Mouse (Mus musculus): Measurements from ENCODE around the gene Sdc4.

The Sdc4 gene

DNA sequence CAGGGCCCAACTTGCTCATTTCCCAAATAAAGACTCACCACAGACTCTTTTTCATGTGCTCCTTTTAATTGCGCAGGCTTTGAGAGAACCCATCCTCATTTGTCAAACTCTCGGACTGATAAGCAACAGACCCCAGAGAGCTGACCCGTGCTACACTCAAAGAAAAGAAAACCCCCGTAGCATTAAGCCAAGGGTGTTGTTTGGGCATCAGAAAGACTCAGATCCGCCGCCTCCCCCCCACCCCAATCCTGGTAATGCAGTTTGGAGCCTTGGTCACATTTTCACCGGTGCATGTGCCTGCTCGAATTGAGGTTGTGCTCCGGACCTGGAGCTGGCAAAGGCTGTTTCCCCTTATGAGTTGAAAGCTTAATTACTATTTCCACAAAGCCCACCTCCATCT is 38.6 kb downstream of the Sdc4 start, which contains the start of gene Matn4:
Gene Matn4 (minus strand): TSS at position 101 of the 400 bp plus-strand sequence.
- DNase-seq (ENCODE audit: extremely low spot score, low read depth, low spot score), result no peak

DNA sequence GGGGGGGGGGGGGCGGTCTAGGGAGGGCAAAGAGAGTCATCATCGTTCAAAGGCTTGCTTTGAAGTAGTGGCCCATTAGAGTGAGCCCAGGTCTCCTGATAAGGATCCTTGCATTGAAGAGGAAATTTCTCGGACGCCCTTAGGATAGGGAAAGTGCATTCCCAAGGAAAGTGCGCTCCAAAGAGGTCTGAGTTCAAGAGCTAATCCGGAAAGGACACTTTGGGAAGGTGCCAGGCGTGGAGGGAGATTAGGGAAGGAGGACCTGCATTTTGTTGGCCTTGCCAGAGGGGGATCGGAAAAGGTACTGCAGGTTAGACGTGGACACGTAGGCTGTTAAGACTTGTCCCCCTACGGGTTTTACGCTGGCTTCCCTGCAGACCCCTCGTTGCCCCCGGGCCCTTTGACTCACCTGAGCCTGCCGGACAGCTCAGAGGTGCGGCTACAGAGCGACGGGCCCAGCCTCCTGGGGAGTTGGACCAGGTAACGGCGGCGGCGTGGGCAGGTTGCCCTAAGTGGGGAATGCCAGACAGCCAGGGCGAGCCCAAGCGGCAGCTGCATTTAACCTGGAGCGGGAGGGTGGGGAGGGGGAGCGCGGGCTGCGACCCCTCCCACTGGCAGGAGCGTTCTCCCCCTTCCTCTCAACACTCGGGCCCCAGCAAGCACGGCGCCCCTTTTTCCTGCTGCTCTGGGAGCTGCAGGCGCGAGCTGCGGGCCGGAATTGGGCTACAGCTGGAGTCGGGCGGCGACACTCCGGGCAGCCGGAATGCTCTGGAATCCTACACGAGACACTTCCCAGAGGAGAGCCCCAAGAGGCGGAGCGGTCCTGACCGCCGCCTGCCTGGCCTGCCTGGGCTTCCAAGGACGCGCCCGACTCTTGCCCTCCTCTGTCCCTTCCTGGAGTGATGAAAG is 39.4 kb downstream of the Sdc4 start:
- DNase-seq (ENCODE audit: extremely low spot score, low read depth, low spot score), result no peak

DNA sequence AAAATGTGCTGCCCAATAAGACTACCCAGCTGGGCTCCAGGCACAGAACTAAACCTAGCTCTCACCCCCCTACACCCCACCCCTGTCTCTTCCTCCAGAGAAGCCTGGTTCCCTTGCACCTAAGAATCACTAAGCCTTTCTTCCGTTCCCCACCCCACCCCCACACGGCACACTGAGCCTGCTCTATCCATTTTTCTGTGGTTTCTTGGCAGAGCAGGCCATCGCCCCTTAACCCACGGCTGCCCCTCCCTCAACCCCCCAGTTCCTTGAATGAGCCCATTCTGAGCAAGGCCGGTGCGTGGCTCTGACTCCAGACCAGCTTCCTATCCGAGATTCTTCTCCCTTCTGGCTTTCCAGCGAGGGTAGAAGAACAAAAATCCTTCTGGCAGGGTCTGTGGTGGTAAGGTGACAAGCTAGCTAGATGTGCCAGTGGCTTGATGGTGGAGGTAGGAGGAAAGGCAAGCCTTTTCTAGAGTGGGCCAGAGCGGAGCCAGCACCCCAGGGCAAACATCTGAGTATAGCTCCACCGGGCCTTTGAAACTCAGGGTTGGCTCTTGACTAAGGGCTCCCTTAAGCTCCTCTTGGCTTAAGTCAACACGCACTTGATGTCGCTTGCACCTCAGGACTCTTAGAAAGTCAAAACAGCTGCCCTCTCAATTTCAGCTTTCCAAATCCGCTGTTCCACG is 40.1 kb downstream of the Sdc4 start:
- no peak for DNase-seq (ENCODE audit: extremely low spot score, low read depth, low spot score)

DNA sequence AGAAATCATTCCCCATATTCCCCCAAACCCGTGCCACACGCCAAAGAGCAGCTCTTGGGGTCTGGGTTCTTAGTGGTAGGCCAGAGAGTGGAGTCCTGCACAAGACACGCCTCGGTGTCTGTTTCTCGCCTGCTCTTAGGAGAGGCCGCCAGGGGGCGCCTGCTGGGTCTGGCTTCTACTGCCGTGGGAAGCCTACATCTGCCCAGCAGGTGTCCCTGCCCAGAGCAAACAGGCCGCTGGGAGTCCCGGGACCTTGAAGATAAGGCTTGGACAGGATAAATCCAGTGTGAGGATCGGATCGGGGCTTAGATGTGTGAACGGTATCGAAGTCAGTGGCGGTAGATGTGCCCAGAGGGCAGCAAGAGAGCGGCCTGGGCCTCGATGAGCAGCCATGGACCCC is 40.8 kb downstream of the Sdc4 start, which contains the start of gene Rbpjl:
Gene Rbpjl (plus strand): TSS at position 236 of the 400 bp plus-strand sequence.
- DNase-seq (ENCODE audit: extremely low spot score, low read depth, low spot score), result peak; percentile 57

DNA sequence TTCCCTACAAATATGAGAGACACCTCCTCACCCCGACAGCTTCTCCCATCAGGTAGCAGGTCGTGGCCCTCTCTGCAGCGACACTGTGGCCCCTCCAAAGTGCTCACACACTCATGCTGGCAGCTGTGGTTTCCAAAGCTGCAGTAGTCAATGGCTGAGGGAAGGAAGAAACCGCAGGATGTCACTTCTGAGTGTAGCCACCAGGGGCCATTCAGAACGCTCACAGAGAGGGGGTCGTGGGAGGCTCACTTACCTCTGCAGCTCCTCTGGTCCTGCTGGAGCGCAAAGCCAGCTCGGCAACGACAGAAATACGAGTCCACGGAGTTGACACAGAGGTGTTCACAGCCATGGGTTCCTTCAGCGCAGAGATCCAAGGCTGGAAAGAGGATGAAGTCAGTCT is 46.8 kb downstream of the Sdc4 start:
- no peak for DNase-seq (ENCODE audit: extremely low spot score, low read depth, low spot score)

DNA sequence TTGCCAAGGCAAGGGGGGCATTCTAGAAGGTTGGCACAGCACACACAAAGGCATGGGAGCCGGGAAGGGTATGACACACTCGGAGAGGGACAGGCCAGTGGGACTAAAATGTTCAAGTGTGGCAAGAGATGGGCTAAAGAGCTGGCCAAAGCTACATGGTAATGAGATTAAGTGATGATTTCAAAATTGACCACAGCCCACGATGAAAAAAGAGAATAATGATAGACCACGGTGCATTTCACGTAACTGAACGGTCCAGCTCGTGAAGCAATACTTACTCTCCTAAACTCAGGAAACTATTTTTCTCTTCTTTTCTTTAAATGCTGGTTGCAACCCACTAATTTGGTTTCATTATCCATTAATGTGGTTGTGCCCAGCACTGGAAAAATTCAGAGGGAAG is 47.6 kb downstream of the Sdc4 start:
- no peak for DNase-seq (ENCODE audit: extremely low spot score, low read depth, low spot score)

DNA sequence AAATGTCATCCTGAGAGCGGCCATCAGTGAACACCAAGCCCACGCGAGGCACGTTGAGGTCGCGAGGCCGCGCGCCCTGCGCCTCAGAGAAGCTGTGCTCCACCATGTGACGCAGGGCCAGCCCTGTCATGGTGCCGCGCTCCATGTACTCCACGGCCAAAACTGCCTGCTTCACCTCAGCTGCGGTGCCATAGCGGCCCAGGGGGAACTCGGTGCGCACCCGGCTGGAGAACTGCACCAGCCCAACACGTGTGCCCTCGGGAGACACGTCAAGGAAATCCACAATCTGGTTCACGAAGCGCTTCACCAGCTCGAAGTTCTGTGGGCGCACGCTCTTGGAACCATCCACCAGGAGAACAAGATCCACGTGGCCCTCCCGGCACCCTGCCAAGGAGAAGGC is 50.6 kb downstream of the Sdc4 start:
- DNase-seq (ENCODE audit: extremely low spot score, low read depth, low spot score), result no peak

DNA sequence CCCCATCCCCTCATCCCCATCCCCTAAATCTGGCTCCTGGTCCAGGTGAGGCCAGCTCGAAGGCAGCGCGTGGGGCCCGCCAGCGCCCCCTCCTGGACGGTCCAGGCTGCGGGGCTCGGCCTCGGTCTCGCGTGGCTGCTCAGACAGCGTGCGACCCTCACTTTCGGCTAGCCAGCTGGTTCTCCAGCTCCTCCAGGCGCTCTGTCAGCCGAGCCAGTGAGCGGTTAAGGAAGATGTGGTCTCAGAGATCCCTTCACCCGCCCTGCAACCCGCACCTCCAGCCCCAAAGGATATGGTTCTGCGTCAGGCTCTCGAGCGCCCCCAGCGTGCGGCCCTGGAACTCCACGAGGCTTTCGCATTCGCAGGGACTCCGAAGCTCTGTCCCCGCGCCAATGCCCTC is 54.2 kb downstream of the Sdc4 start:
- no peak for DNase-seq (ENCODE audit: extremely low spot score, low read depth, low spot score)

DNA sequence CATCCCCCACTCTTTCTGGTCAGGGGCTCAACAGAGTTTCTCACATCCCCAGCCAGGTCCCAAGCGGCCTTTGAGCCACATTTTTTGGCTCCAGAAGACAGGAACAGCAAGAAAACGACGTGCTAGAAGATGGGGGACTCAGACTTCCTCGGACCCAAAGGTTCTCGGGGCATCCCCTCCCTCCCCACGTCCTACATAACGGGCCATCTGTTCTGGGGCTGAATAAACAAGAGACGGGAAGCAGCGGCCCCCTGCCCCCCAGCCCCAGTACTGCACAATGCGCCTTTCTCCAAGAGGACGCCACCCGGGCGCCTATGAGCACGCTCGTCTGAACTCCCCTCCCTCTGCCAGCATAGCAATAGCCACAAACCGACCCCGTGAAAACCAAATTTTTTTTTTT is 54.7 kb downstream of the Sdc4 start, which contains the start of gene Slpi:
Gene Slpi (minus strand): TSS at position 76 of the 400 bp plus-strand sequence.
- DNase-seq (ENCODE audit: extremely low spot score, low read depth, low spot score), result no peak

DNA sequence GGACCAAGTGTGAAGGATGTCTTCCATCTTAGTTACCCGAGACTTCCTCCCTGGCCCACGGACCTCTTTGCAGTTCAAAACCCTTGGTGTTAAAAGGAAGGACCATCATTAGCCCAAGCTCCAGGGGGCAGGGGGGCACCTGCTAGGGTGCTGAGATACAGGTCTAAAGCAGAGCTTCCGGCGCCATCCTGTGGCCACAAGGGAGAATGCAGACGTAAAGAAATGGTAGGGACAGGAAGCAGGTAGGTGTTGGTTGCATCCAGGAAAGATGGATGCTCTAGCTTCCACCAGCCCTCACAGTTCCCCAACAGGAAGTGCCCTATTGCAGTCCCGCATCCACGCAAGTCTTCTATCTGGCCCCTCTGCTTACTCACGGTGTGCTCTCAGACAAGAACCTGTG is 56.7 kb downstream of the Sdc4 start:
- DNase-seq (ENCODE audit: extremely low spot score, low read depth, low spot score), result no peak

DNA sequence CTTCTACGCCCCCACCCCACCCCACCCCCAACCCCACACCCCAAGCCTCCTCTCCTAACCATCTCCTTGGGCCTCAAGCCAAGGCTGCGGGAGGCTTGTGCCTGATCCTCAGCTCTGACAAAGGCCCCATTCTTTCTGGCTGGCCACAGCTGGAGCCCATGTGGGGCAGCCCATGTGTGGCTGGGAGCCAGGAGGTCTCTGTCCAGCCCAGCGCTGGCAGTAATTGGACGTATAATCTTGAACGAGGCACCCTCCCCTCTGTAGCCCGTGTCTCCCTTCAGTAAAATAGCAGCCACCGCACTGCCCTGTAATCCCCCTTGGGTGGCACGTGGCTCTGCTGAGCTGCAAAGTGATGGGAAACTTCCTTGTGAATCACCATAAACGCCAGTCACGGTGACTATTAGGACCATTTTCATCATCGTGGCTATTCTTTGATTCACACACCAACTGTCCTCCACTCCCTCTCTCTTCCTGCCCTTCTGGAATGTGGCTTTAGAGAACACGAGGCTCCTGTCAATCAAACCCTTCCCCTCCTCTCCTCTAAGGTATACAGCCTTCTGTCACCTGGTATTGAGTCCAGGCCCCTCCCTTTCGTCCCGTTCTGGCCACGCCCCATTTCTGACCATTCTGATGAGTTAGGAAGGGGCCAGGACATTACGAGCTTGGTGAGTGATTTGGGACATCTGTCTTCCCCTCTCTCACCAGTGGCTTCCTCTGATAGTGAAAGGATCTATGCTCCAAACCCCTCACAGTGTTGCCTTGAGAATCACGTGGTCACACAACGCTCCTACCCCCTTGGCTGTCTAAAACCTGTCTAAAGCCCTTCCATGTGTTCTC is 57.5 kb downstream of the Sdc4 start:
- no peak for DNase-seq (ENCODE audit: extremely low spot score, low read depth, low spot score)

DNA sequence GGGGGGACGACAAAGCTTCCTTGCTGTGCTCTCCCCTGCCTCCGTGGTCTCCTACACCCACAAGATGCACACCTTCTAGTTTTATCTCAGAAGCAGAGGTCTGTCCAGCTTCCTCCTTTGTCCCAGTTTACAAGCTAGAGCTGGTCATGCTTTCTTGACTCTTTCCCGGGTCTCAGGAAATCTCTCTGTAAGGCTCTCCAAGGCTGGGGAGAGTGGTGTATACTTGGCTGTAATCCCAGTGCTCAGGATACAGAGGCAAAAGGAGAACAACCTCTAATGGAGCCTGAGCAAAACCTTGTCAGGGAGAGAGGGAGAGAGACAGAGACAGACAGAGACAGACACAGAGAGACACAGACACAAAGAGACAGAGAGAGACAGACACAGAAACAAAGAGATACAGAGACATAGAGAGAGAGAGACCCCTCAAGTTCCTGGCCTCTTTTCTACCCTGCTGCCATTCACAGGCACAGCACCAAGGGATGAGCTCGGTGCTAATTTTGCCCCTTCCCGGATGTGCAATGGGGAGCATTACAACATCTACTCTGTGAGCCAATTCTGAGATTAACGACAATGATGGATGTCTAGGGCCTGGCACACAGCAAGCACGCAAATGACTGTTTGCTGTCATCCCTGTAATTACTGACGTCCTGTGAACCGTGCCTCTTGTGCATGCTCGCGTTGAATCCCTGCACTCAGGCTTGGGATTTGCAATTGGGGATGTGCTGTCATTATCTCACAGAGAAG is 59.9 kb downstream of the Sdc4 start:
- DNase-seq (ENCODE audit: extremely low spot score, low read depth, low spot score), result no peak

DNA sequence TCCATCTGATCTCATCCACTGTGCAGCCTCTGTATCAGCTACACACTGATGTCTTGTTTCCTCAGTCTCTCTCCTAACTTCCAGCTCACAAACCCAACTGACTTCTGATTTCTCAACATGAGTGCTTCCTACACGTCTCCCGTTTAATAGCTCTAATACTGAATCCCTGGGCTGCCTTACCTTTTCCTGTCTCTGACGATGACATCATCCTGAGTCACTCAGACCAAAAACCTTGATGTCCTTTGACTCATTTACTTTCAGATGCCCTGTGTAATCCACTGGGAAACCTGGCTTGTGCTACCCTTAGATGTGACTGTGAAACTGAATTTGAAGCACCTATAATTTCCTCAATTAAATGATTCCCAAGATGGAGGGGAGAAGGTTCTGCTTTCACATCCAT is 60.7 kb downstream of the Sdc4 start:
- DNase-seq (ENCODE audit: extremely low spot score, low read depth, low spot score), result no peak

DNA sequence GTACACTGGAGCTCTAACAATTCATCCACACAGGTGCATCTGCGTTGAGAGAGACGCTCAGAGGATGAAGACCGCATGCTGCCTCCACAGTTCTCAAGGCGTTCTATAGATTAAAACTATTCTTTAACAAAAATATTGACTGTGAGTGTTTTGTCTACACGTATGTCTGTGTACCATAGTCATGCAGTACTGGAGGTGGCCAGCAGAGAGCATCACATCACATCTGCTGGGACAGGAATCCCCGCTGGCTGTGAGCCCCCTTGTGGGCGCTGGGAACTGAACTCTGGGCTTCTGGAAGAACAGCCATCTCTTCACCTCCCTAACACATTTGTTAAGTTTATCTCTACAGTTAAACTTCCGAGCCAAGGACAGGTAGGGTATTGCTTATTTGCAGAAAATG is 62.0 kb downstream of the Sdc4 start:
- DNase-seq (ENCODE audit: extremely low spot score, low read depth, low spot score), result no peak

DNA sequence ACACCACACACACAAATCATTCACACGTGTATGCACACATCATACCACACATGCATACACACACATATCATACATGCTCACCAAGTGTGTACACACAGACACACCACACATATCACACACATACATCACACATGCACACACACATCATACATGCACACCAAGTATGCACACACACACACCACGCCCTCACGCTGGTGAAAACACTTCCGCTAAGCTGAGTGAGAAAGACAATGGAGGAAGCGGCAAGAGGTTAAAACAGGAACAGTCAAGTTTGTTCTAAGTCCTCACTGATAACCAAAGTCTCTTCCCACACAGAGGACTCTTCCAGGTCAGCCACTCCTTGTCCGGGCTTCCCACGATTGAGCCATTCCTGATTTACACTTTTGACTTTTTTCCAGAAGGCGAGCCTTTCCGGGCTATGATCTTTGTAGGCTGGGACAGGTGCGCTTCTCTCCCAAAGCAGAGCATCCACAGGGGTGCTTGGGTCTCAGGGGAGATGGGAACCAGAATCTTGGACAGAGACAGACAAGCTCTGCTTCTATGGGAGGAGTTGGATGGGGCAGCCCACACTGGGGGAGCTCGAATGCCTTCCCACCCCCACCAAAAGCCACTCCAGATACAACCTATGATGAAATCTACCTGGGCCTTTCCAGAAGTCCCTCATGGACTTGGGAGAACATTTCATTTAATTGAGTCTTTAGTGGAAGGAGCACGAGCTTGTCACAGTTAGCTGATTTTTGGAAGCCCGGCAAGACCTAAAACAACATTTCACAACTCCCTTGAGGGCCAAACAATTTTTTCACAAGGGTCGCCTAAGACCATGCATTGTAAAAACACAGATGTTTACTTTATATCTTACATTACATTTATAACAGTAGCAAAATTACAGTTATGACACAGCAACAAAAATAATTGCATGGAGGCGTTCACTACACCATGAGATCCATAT is 65.9 kb downstream of the Sdc4 start:
- no peak for DNase-seq (ENCODE audit: extremely low spot score, low read depth, low spot score)

Data from hindlimb bud, embryonic 11.5 days (tissue).